Mouse (Mus musculus): ENCODE data around the gene Ptgr2. TPM values are rescaled to one million over a fixed set of nuclear protein-coding genes. Genes with fewer than 3 reads are reported as not detected.

Gene Ptgr2
- polyA plus RNA-seq, 1 experiment from 2014 or later, result 30.2 TPM

- WGBS (ENCODE audit: insufficient replicate concordance), result 66% methylated on average over 3 of the region's 3 CpGs
- Histone ChIP-seq H3K4me1 (ENCODE audit: insufficient read depth) (peaks cover 17% of the 10 kb centered on the region), H3K4me2 (ENCODE audit: low read depth, low read length) (no peak overlapping the region), H3K27me3 (ENCODE audit: insufficient read depth, low read length) (no peaks in the 10 kb centered on the region), H3K9ac (replicated peaks) (no peak overlapping the region), H3K9me3 (ENCODE audit: low read length) (no peaks in the 10 kb centered on the region), H3K4me3 (ENCODE audit: low read depth, low read length) (no peak overlapping the region), H3K27ac (ENCODE audit: low read depth) (no peak overlapping the region), H3K36me3 (replicated peaks; ENCODE audit: insufficient read depth, low read length) (peaks cover 8% of the 10 kb centered on the region)
- no peak for ATAC-seq
- peak; percentile 78 for DNase-seq
- TF ChIP-seq CTCF (IDR thresholded peaks at IDR 0.05; ENCODE audit: low read depth) (peak; percentile 90), EP300 (IDR thresholded peaks at IDR 0.05; ENCODE audit: low read depth) (no peak)
Observed at GRCm38 (mm10) chr12:84288461-84288860, 3.4 kb downstream of the Ptgr2 start.

GRCm38 (mm10) chr12:84297851-84298250, 12.8 kb downstream of the Ptgr2 start:
- Histone ChIP-seq H3K4me3 (ENCODE audit: low read depth, low read length) (no peak overlapping the region), H3K27me3 (ENCODE audit: insufficient read depth, low read length) (no peaks in the 10 kb centered on the region), H3K36me3 (replicated peaks; ENCODE audit: insufficient read depth, low read length) (peaks cover 67% of the 10 kb centered on the region), H3K27ac (ENCODE audit: low read depth) (no peak overlapping the region), H3K9ac (replicated peaks) (no peak overlapping the region), H3K4me1 (ENCODE audit: insufficient read depth) (no peaks in the 10 kb centered on the region), H3K9me3 (ENCODE audit: low read length) (no peaks in the 10 kb centered on the region), H3K4me2 (ENCODE audit: low read depth, low read length) (no peak overlapping the region)
- DNase-seq (no peak), ATAC-seq (no peak)
- TF ChIP-seq CTCF (IDR thresholded peaks at IDR 0.05; ENCODE audit: low read depth) (no peak), EP300 (IDR thresholded peaks at IDR 0.05; ENCODE audit: low read depth) (no peak)
- WGBS (ENCODE audit: insufficient replicate concordance), result 90% methylated on average over 6 of the region's 6 CpGs

- Histone ChIP-seq H3K9me3 (ENCODE audit: low read length) (no peaks in the 10 kb centered on the region), H3K27ac (ENCODE audit: low read depth) (no peak overlapping the region), H3K36me3 (replicated peaks; ENCODE audit: insufficient read depth, low read length) (peaks cover 67% of the 10 kb centered on the region), H3K4me2 (ENCODE audit: low read depth, low read length) (no peak overlapping the region), H3K4me3 (ENCODE audit: low read depth, low read length) (no peak overlapping the region), H3K9ac (replicated peaks) (no peak overlapping the region), H3K4me1 (ENCODE audit: insufficient read depth) (no peaks in the 10 kb centered on the region), H3K27me3 (ENCODE audit: insufficient read depth, low read length) (no peaks in the 10 kb centered on the region)
- ATAC-seq (peak; percentile 64), DNase-seq (no peak)
- TF ChIP-seq EP300 (IDR thresholded peaks at IDR 0.05; ENCODE audit: low read depth), result peak; percentile 73
- TF ChIP-seq CTCF (IDR thresholded peaks at IDR 0.05; ENCODE audit: low read depth), result no peak
- WGBS (ENCODE audit: insufficient replicate concordance), result 94% methylated on average over 2 of the region's 2 CpGs
Observed at GRCm38 (mm10) chr12:84299265-84299664, 14.2 kb downstream of the Ptgr2 start.

GRCm38 (mm10) chr12:84304101-84304500, 19.1 kb downstream of the Ptgr2 start:
- Histone ChIP-seq H3K9ac (replicated peaks) (no peak overlapping the region), H3K9me3 (ENCODE audit: low read length) (no peaks in the 10 kb centered on the region), H3K27ac (ENCODE audit: low read depth) (peak overlapping the region; percentile 76), H3K36me3 (replicated peaks; ENCODE audit: insufficient read depth, low read length) (peaks cover 59% of the 10 kb centered on the region), H3K27me3 (ENCODE audit: insufficient read depth, low read length) (no peaks in the 10 kb centered on the region), H3K4me3 (ENCODE audit: low read depth, low read length) (no peak overlapping the region), H3K4me2 (ENCODE audit: low read depth, low read length) (no peak overlapping the region), H3K4me1 (ENCODE audit: insufficient read depth) (no peaks in the 10 kb centered on the region)
- ATAC-seq, result peak; percentile 90
- TF ChIP-seq EP300 (IDR thresholded peaks at IDR 0.05; ENCODE audit: low read depth) (peak; percentile 25; the same call in 1 of the 2 replicates), CTCF (IDR thresholded peaks at IDR 0.05; ENCODE audit: low read depth) (no peak)
- no peak for DNase-seq
- WGBS (ENCODE audit: insufficient replicate concordance), result 58% methylated on average over 5 of the region's 5 CpGs

GRCm38 (mm10) chr12:84304554-84304953, 19.5 kb downstream of the Ptgr2 start:
- Histone ChIP-seq H3K27ac (ENCODE audit: low read depth) (peak overlapping the region; percentile 76), H3K4me1 (ENCODE audit: insufficient read depth) (no peaks in the 10 kb centered on the region), H3K27me3 (ENCODE audit: insufficient read depth, low read length) (no peaks in the 10 kb centered on the region), H3K9me3 (ENCODE audit: low read length) (no peaks in the 10 kb centered on the region), H3K36me3 (replicated peaks; ENCODE audit: insufficient read depth, low read length) (peaks cover 55% of the 10 kb centered on the region), H3K9ac (replicated peaks) (no peak overlapping the region), H3K4me2 (ENCODE audit: low read depth, low read length) (no peak overlapping the region), H3K4me3 (ENCODE audit: low read depth, low read length) (no peak overlapping the region)
- 79% methylated on average over 1 of the region's 1 CpGs for WGBS (ENCODE audit: insufficient replicate concordance)
- DNase-seq (no peak), ATAC-seq (peak; percentile 24)
- TF ChIP-seq EP300 (IDR thresholded peaks at IDR 0.05; ENCODE audit: low read depth), result no peak
- TF ChIP-seq CTCF (IDR thresholded peaks at IDR 0.05; ENCODE audit: low read depth), result no peak

GRCm38 (mm10) chr12:84311306-84311705, 26.3 kb downstream of the Ptgr2 start:
- no peak for DNase-seq
- H3K27ac ChIP-seq (ENCODE audit: low read depth), result no peak overlapping the region
- no peaks in the 10 kb centered on the region for H3K27me3 ChIP-seq (ENCODE audit: insufficient read depth, low read length)
- peaks cover 26% of the 10 kb centered on the region for H3K36me3 ChIP-seq (replicated peaks; ENCODE audit: insufficient read depth, low read length)
- TF ChIP-seq CTCF (IDR thresholded peaks at IDR 0.05; ENCODE audit: low read depth), result no peak
- no peak for TF ChIP-seq EP300 (IDR thresholded peaks at IDR 0.05; ENCODE audit: low read depth)
- WGBS (ENCODE audit: insufficient replicate concordance), result 76% methylated on average over 4 of the region's 5 CpGs
- H3K4me2 ChIP-seq (ENCODE audit: low read depth, low read length), result no peak overlapping the region
- no peak for ATAC-seq
- H3K4me1 ChIP-seq (ENCODE audit: insufficient read depth), result 0 out of 2 replicates have a peak, but pooled peaks cover 5% of the 10 kb centered on the region
- H3K9ac ChIP-seq (replicated peaks), result no peak overlapping the region
- no peaks in the 10 kb centered on the region for H3K9me3 ChIP-seq (ENCODE audit: low read length)
- H3K4me3 ChIP-seq (ENCODE audit: low read depth, low read length), result no peak overlapping the region

- ATAC-seq (no peak), DNase-seq (no peak)
- H3K27ac ChIP-seq (ENCODE audit: low read depth), result peak overlapping the region; percentile 88
- peak overlapping the region; percentile 95 for H3K4me3 ChIP-seq (ENCODE audit: low read depth, low read length)
- no peaks in the 10 kb centered on the region for H3K9me3 ChIP-seq (ENCODE audit: low read length)
- TF ChIP-seq CTCF (IDR thresholded peaks at IDR 0.05; ENCODE audit: low read depth) (no peak), EP300 (IDR thresholded peaks at IDR 0.05; ENCODE audit: low read depth) (peak; percentile 80)
- WGBS (ENCODE audit: insufficient replicate concordance), result 28% methylated on average over 7 of the region's 7 CpGs
- peak overlapping the region; percentile 84 for H3K4me2 ChIP-seq (ENCODE audit: low read depth, low read length)
- H3K4me1 ChIP-seq (ENCODE audit: insufficient read depth), result peaks cover 20% of the 10 kb centered on the region
- H3K27me3 ChIP-seq (ENCODE audit: insufficient read depth, low read length), result no peaks in the 10 kb centered on the region
- peaks cover 6% of the 10 kb centered on the region for H3K36me3 ChIP-seq (replicated peaks; ENCODE audit: insufficient read depth, low read length)
- H3K9ac ChIP-seq (replicated peaks), result peak overlapping the region; percentile 99
Observed at GRCm38 (mm10) chr12:84316006-84316405, 31.0 kb downstream of the Ptgr2 start.

Data from liver, postnatal 0 days (tissue).